Mouse (Mus musculus): ENCODE data around the gene Pde7b.

DNA sequence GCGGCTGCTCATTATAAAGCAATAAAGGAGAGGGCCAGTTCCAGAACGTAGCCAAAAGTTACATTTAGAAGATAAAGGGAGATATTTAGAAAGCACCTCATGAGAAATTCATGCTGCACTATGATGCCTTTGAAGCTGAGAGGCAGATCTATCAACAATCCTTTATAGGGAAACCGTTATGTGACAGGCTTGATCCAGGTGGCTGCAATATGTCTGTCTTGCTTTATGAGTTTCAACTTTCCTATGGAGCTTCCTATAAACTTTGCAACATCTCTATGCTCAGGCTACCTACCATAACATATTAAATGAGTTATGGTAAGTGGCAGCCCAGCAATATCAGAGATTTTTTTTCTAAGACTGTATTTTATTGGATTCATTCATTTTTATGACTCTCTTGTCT lies 39.5 kb upstream of the Pde7b start:
- TF ChIP-seq CTCF (IDR thresholded peaks at IDR 0.05; ENCODE audit: low read depth, low read length) = no peak
- TF ChIP-seq POLR2AphosphoS5 (IDR thresholded peaks at IDR 0.05; ENCODE audit: insufficient replicate concordance, low read depth, low read length) = no peak
- TF ChIP-seq GATA2 (IDR thresholded peaks at IDR 0.05; ENCODE audit: borderline replicate concordance, low read depth, low read length) = no peak
- no peak for TF ChIP-seq TAL1 (conservative IDR thresholded peaks at IDR 0.05; ENCODE audit: low read depth, low read length)
